Mouse (Mus musculus) adrenal gland, postnatal 10 days (tissue): ENCODE measurements at regions not wholly inside any gene's neighbourhood (a gene's known extent, or its start where the extent isn't known, plus 50 kb on each side); places are given as distances from the start of the nearest gene placed in this dataset. TPM values are rescaled to one million over a fixed set of nuclear protein-coding genes. Genes with fewer than 3 reads are reported as not detected.
"Not testable (repeated sequence)": the region's sequence is repeated elsewhere in the genome, so short reads cannot be mapped to it uniquely, and the experiment has no call there.

Experiments used
- DNase-seq: peaks from one replicate; pipeline ENCODE4 v3.0.0; 2021; ENCODE audit warnings: mixed read lengths
- microRNA-seq: library from miRNA; unstranded; fragments of <30 nt; microRNA quantifications from one replicate; pipeline ENCODE4 v1.2.0, GENCODE M21; 2021

- DNase-seq: not testable (repeated sequence)
Observed at GRCm38 (mm10) chr3:6135754-6136153, 385.1 kb downstream of the Gm8797 start.

- DNase-seq: no peak
Observed at GRCm38 (mm10) chr3:6137374-6137773, 386.8 kb downstream of the Gm8797 start.

GRCm38 (mm10) chr3:6173775-6174174 is 423.2 kb downstream of the Gm8797 start:
- no peak for DNase-seq

GRCm38 (mm10) chr3:6182533-6182932 is 431.9 kb downstream of the Gm8797 start:
- no peak for DNase-seq

- no peak for DNase-seq
Observed at GRCm38 (mm10) chr3:6183400-6183799, 432.8 kb downstream of the Gm8797 start.

GRCm38 (mm10) chr3:6204656-6205055 is 415.6 kb downstream of the 1700008P02Rik start:
- DNase-seq: no peak

- DNase-seq: no peak
Observed at GRCm38 (mm10) chr3:6228685-6229084, 391.6 kb downstream of the 1700008P02Rik start.

Small RNAs in the stretch of these regions (microRNA-seq; reads per million reads assigned to microRNA genes)
- gene Gm25144: not detected
- not detected for gene Gm25352
